Mouse (Mus musculus) forebrain, postnatal 0 days (tissue): ENCODE results near the gene Tac2. TPM values are rescaled to one million over a fixed set of nuclear protein-coding genes. Genes with fewer than 3 reads are reported as not detected.

Experiments
- ATAC-seq: fragments of 200-750 bp; cut with Nextera tagmentation; 2 replicates; pipeline ENCODE4 v1.8.0; 2017; ENCODE audit warnings: mild to moderate bottlenecking, moderate library complexity
- DNase-seq: peaks from one replicate; pipeline ENCODE4 v3.0.0-alpha.2; 2015
- H3K27ac ChIP-seq: fragments of 300-500 bp; sonication (generic); 2 replicates; pipeline ENCODE4 v1.5.1; 2014; ENCODE audit warnings: low read depth, mild to moderate bottlenecking, antibody characterized with exemption, low read length, moderate library complexity, mixed read lengths
- H3K27me3 ChIP-seq: fragments of 300-500 bp; sonication (generic); 2 replicates; pipeline ENCODE4 v1.6.1; 2014; ENCODE audit warnings: mild to moderate bottlenecking, low read length, mixed read lengths; ENCODE audit not compliant: insufficient read depth
- H3K36me3 ChIP-seq: fragments of 300-500 bp; sonication (generic); 2 replicates; pipeline ENCODE4 v1.6.1; 2014; ENCODE audit warnings: mild to moderate bottlenecking, moderate library complexity; ENCODE audit not compliant: insufficient read depth
- H3K4me1 ChIP-seq: fragments of 300-500 bp; sonication (generic); 2 replicates; pipeline ENCODE4 v1.6.1; 2014; ENCODE audit warnings: antibody characterized with exemption; ENCODE audit not compliant: insufficient read depth
- H3K4me2 ChIP-seq: fragments of 300-500 bp; sonication (generic); 2 replicates; pipeline ENCODE4 v1.6.1; 2014; ENCODE audit warnings: low read depth, mild to moderate bottlenecking, moderate library complexity
- H3K4me3 ChIP-seq: fragments of 300-500 bp; sonication (generic); 2 replicates; pipeline ENCODE4 v1.5.1; 2014; ENCODE audit warnings: low read depth, low read length, mixed read lengths
- H3K9ac ChIP-seq: fragments of 300-500 bp; sonication (generic); 2 replicates; pipeline ENCODE4 v1.6.1; 2014; ENCODE audit warnings: mild to moderate bottlenecking
- H3K9me3 ChIP-seq: fragments of 300-500 bp; sonication (generic); 2 replicates; pipeline ENCODE4 v1.6.1; 2016; ENCODE audit warnings: low read length
- CTCF ChIP-seq: sonication (generic); IDR thresholded peaks from 2 replicates; pipeline ENCODE4 v1.5.1; 2016; ENCODE audit warnings: antibody characterized with exemption, control low read depth, low read depth
- WGBS: fragments of 180-500 bp; shearing (Covaris S2); extraction: QIAGEN DNeasy Blood & Tissue Kit; methylation state at CpG from one replicate; pipeline ENCODE4 v1.1.7; 2014; 5-methylcytosine and 5-hydroxymethylcytosine counted together
- polyA plus RNA-seq: library from polyadenylated mRNA; unstranded; fragments of >200 nt; fragmentation: Nextera tagmentation; extraction: Ambion mirVana; gene quantifications from 2 replicates; pipeline ENCODE4 v1.2.1, GENCODE M21; 2015
- total RNA-seq: library from RNA; depleted of rRNA; stranded (reverse); fragments of >200 nt; gene quantifications from 2 replicates; pipeline ENCODE4 v1.2.3, GENCODE M21; 2014

Tac2 gene
- total and polyA plus RNA-seq, 2 experiments from 2014 or later: 2.8 to 9.1 TPM

DNA sequence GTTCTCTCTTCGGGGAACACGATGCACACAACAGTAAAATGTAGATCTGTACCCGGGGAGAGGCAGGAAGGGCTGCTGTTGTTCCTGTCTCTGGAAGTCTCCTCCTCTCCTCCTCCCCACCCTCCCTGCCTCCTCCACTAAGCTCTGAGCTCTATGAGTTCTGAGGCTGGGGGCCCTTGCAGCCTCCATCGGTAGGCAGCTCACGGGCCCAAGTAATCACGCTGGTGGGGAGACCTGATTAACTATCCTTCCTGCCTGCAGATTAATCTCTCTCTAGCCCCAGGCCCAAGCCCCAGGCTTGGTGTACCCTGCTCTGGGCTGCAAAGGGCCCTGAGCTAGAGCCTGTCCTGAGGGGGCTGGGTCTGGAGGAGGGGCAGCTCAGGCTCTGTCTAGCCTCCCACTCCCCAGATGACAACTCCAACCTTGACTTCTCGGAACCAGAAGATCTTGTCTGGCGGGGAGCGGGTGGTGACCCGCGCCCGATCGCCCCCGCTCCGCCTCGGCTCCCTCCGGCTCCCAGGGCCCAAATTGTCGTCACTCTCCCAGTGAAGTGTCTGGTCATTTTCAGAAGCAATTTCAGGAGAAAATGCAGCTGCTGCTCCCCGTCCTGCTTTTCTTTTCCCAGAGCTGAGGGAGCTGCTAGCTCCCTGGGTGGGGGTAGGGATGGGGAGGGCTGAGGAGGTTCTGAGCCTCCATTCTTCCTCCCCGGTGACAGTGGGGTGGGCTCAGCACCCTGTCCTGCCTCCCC is 2.4 kb upstream of the Tac2 start:
- TF ChIP-seq CTCF: no peak
- no peak overlapping the region for H3K4me3 ChIP-seq
- no peaks in the 10 kb centered on the region for H3K9me3 ChIP-seq
- peak overlapping the region; percentile 33 for H3K9ac ChIP-seq
- 0 out of 2 replicates have a peak, but pooled peaks cover 6% of the 10 kb centered on the region for H3K27me3 ChIP-seq
- peak; percentile 64 for ATAC-seq
- no peaks in the 10 kb centered on the region for H3K4me1 ChIP-seq
- H3K36me3 ChIP-seq: no peaks in the 10 kb centered on the region
- H3K27ac ChIP-seq: no peak overlapping the region
- WGBS: 14% methylated on average over 20 of the region's 20 CpGs
- DNase-seq: peak; percentile 13
- H3K4me2 ChIP-seq: peak overlapping the region; percentile 23; the same call in 1 of the 2 replicates

DNA sequence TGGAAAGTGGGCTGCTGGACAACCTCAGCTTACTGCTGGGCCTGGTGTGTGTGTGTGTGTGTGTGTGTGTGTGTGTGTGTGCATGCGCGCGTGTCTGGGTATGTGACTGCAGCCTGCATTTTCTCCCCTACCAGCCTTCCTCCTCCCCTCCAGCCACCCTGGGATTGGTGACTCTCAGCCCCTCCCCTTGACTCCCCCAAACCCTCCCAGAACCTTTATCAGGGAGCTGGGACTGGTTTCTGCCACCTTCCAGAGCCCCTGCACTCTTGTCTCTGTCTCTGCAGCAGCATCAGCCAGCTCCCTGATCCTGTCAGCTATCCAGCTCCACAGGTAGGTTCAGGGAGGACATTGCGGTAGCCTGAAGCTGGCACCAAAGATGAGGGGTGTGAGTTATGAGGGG is 858 bp downstream of the Tac2 start:
- Histone ChIP-seq H3K27me3 (0 out of 2 replicates have a peak, but pooled peaks cover 11% of the 10 kb centered on the region), H3K9ac (no peak overlapping the region), H3K4me1 (no peaks in the 10 kb centered on the region), H3K4me3 (no peak overlapping the region), H3K4me2 (no peak overlapping the region), H3K36me3 (no peaks in the 10 kb centered on the region), H3K27ac (no peak overlapping the region), H3K9me3 (no peaks in the 10 kb centered on the region)
- WGBS: 84% methylated on average over 4 of the region's 4 CpGs
- DNase-seq (no peak), ATAC-seq (no peak)
- TF ChIP-seq CTCF: no peak

DNA sequence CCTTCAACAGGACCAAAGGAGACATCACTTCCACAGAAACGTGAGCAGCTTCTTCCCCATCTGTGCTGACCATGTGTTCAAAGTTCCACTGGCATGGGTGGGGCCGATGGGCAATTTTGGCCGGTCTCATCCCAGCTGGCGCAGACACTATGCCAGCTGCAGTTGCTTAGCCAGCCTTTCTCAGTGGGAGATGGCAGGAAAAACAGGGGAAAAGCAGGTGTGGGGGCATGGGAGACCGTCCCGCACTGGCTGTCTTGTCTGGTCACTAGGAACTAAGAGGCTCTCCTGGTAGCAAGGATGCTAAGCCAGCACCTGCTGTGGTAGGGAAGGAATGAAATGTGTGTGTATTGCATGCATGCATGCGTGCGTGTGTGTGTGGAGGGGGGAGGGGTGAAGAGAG is 4.2 kb downstream of the Tac2 start:
- no peaks in the 10 kb centered on the region for H3K9me3 ChIP-seq
- H3K9ac ChIP-seq: no peak overlapping the region
- H3K4me3 ChIP-seq: no peak overlapping the region
- H3K36me3 ChIP-seq: no peaks in the 10 kb centered on the region
- peak; percentile 39 for DNase-seq
- ATAC-seq: peak; percentile 10; the same call in 1 of the 2 replicates
- H3K27ac ChIP-seq: no peak overlapping the region
- no peak for TF ChIP-seq CTCF
- no peaks in the 10 kb centered on the region for H3K4me1 ChIP-seq
- 59% methylated on average over 8 of the region's 8 CpGs for WGBS
- no peak overlapping the region for H3K4me2 ChIP-seq
- 0 out of 2 replicates have a peak, but pooled peaks cover 5% of the 10 kb centered on the region for H3K27me3 ChIP-seq

DNA sequence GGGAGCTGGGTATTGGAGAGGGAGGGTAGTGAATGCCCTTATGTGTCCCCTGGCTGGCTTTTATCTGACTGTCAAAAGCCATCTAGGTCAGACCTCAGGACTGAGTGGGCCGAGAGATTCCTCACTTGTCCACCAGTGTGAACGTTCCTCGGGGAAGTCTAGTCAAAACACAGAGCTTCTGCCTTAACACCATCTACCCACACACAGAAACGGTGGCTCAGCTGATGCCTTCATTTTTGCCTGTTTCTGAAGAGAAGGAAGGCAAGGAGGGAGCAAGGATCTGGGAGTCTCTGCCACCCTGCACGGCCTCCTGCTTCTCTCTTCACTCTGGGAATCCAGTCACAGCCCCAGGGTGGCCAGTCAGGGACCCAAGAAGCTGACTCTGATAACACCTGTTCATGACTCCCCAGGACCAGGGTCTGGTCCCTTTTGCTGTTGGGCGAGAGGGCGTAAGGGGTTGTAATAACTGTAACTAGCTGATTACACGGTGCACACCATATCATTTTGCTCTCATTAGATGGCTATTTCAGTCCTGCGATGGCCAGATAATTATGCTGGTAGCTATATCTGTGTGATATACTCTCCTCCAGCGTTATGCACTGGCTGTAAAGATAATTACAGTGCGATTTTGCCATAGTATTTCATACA is 6.1 kb downstream of the Tac2 start:
- Histone ChIP-seq H3K27me3 (0 out of 2 replicates have a peak, but pooled peaks cover 5% of the 10 kb centered on the region), H3K4me2 (no peak overlapping the region), H3K4me3 (no peak overlapping the region), H3K9me3 (no peaks in the 10 kb centered on the region), H3K9ac (no peak overlapping the region), H3K27ac (no peak overlapping the region), H3K4me1 (no peaks in the 10 kb centered on the region), H3K36me3 (no peaks in the 10 kb centered on the region)
- no peak for TF ChIP-seq CTCF
- ATAC-seq (no peak; the same call in 1 of the 2 replicates), DNase-seq (no peak)
- 45% methylated on average over 11 of the region's 11 CpGs for WGBS

DNA sequence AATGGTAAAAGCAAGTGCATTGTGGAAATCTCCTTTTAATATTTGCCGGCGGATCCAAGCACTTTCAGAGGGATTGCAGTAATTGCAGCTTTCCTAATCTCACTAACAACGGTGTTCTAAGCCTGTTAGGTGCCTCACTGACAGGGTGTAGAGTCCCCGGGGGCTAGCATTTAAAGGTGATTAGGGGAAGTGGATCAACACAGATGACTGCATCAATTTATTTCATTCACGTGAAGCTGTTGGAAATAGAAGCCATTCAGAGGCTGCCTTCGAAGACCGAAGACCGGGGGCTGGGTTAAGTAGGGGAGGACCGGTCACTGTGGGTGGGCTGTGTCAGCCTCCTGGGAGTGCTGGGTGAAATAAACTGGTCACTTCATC is 6.6 kb downstream of the Tac2 start:
- TF ChIP-seq CTCF: no peak
- Histone ChIP-seq H3K4me2 (no peak overlapping the region), H3K9me3 (no peaks in the 10 kb centered on the region), H3K27ac (no peak overlapping the region), H3K27me3 (0 out of 2 replicates have a peak, but pooled peaks cover 5% of the 10 kb centered on the region), H3K4me3 (no peak overlapping the region), H3K4me1 (no peaks in the 10 kb centered on the region), H3K9ac (no peak overlapping the region), H3K36me3 (no peaks in the 10 kb centered on the region)
- DNase-seq (no peak), ATAC-seq (no peak; the same call in 1 of the 2 replicates)
- WGBS: 6% methylated on average over 9 of the region's 9 CpGs

DNA sequence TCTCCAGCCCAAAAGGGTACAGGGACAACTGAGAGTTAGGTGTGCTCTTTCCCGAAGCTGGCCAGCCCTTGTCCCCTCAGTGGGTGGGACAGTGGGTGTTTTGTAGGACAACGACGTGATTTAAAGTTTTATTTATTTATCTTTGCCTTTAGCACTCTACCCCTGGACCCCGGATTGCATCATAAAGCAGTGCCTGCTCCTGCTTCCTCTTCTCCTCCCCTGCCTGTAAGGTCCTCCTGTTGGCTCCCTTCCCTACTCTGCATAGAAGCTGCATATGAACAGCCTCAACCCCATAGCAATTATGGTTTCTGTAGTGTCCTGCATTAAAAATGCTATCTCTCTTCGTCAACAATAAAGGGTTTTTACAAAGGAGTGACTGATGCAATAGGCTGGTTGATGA is 7.1 kb downstream of the Tac2 start:
- WGBS: 27% methylated on average over 5 of the region's 5 CpGs
- H3K9ac ChIP-seq: no peak overlapping the region

DNA sequence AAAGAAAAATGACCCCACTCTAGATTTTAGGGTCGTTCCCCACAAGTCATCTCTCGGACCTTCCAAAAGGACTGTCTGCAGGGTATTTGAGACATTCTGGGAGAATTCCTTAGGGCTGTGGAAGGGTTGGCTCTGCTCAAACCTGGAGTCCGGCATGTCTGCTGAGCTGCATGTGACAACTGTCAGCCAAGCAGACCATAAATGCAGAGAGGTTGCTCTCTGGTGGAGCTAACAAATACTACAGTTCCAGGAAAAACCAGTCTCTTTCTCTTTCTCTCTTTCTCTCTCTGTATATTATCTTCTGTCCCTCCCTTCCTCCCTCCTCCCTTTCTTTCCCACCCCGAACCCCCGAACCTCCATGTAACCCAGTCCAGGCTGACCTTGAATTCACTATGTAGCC is 10.2 kb downstream of the Tac2 start:
- Histone ChIP-seq H3K9ac (no peak overlapping the region), H3K27me3 (0 out of 2 replicates have a peak, but pooled peaks cover 5% of the 10 kb centered on the region), H3K9me3 (no peaks in the 10 kb centered on the region), H3K36me3 (no peaks in the 10 kb centered on the region), H3K4me2 (no peak overlapping the region), H3K4me3 (no peak overlapping the region), H3K4me1 (no peaks in the 10 kb centered on the region), H3K27ac (no peak overlapping the region)
- peak; percentile 78 for TF ChIP-seq CTCF
- peak; percentile 32; the same call in 1 of the 2 replicates for ATAC-seq
- DNase-seq: peak; percentile 56
- WGBS: 58% methylated on average over 5 of the region's 5 CpGs

More for the DNA sequence above, 7.1 kb downstream of the Tac2 start:
- Histone ChIP-seq H3K4me2 (no peak overlapping the region), H3K36me3 (no peaks in the 10 kb centered on the region), H3K27me3 (0 out of 2 replicates have a peak, but pooled peaks cover 5% of the 10 kb centered on the region), H3K4me1 (no peaks in the 10 kb centered on the region), H3K27ac (no peak overlapping the region), H3K4me3 (no peak overlapping the region), H3K9me3 (no peaks in the 10 kb centered on the region)
- no peak for TF ChIP-seq CTCF
- ATAC-seq: no peak
- DNase-seq: no peak
